Mouse (Mus musculus) liver, postnatal 0 days (tissue): Measurements from ENCODE around the gene Vmn2r13. TPM values are rescaled to one million over a fixed set of nuclear protein-coding genes. Genes with fewer than 3 reads are reported as not detected.
"Not testable (repeated sequence)": the region's sequence is repeated elsewhere in the genome, so short reads cannot be mapped to it uniquely, and the experiment has no call there.

Experiments
- ATAC-seq: fragments of 200-750 bp; cut with Nextera tagmentation; 2 replicates; pipeline ENCODE4 v1.8.0; 2017; ENCODE audit warnings: mild to moderate bottlenecking, moderate library complexity
- DNase-seq: peaks from one replicate; pipeline ENCODE4 v3.0.0-alpha.2; 2016
- H3K27ac ChIP-seq: fragments of 300-500 bp; sonication (generic); 2 replicates; pipeline ENCODE4 v1.5.1; 2014; ENCODE audit warnings: antibody characterized with exemption, moderate library complexity, mild to moderate bottlenecking, low read depth
- H3K27me3 ChIP-seq: fragments of 300-500 bp; sonication (generic); 2 replicates; pipeline ENCODE4 v1.6.1; 2014; ENCODE audit warnings: low read length, control low read depth, mixed read lengths; ENCODE audit not compliant: insufficient read depth
- H3K36me3 ChIP-seq: fragments of 300-500 bp; sonication (generic); replicated peaks from 2 replicates; pipeline ENCODE4 v1.6.1; 2014; ENCODE audit warnings: mild to moderate bottlenecking, control low read depth, low read length, moderate library complexity, mixed read lengths; ENCODE audit not compliant: insufficient read depth
- H3K4me1 ChIP-seq: fragments of 300-500 bp; sonication (generic); 2 replicates; pipeline ENCODE4 v1.6.1; 2014; ENCODE audit warnings: antibody characterized with exemption, mild to moderate bottlenecking, control low read depth; ENCODE audit not compliant: insufficient read depth
- H3K4me2 ChIP-seq: fragments of 300-500 bp; sonication (generic); 2 replicates; pipeline ENCODE4 v1.6.1; 2014; ENCODE audit warnings: low read depth, mild to moderate bottlenecking, low read length, moderate library complexity, mixed read lengths
- H3K4me3 ChIP-seq: fragments of 300-500 bp; sonication (generic); 2 replicates; pipeline ENCODE4 v1.5.1; 2014; ENCODE audit warnings: low read depth, low read length
- H3K9ac ChIP-seq: fragments of 300-500 bp; sonication (generic); replicated peaks from 2 replicates; pipeline ENCODE4 v1.6.1; 2014; ENCODE audit warnings: mild to moderate bottlenecking, moderate library complexity
- H3K9me3 ChIP-seq: fragments of 300-500 bp; sonication (generic); 2 replicates; pipeline ENCODE4 v1.6.1; 2016; ENCODE audit warnings: mild to moderate bottlenecking, control low read depth, low read length, mixed read lengths
- CTCF ChIP-seq: sonication (generic); IDR thresholded peaks from 2 replicates; pipeline ENCODE4 v1.5.1; 2016; ENCODE audit warnings: antibody characterized with exemption, low read depth
- EP300 ChIP-seq: IDR thresholded peaks from 2 replicates; pipeline ENCODE4 v1.6.1; 2016; ENCODE audit warnings: antibody characterized with exemption, low read depth, mild to moderate bottlenecking
- WGBS: fragments of 180-500 bp; shearing (Covaris S2); extraction: QIAGEN DNeasy Blood & Tissue Kit; methylation state at CpG from one replicate; pipeline ENCODE4 v1.1.7; 2014; ENCODE audit not compliant: insufficient replicate concordance; 5-methylcytosine and 5-hydroxymethylcytosine counted together
- polyA plus RNA-seq: library from polyadenylated mRNA; unstranded; fragments of >200 nt; fragmentation: Nextera tagmentation; extraction: Ambion mirVana; gene quantifications from 2 replicates; pipeline ENCODE4 v1.2.1, GENCODE M21; 2015

Vmn2r13 gene
- polyA plus RNA-seq, result not detected in 2 replicates

DNA sequence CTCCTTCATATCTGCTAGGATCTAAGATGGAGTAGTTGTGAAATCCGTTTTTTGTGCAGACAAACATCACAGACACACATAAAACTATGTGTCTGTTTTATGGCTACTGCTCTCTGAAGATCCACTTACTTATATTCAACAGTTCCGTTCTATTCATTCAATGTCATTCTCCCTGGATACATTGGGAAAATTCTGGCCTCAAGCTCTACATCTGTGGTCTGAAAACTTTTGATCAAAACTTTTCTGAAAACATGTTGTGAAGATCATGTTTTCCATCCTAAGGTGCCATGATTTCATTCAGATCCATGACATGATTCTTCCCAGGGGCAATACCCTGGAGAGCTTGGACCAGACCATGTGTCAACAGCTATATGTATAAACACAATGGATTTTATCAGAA lies at the start of gene Vmn2r13:
TSS of gene Vmn2r13 (minus strand) at position 101 of the 400 bp plus-strand sequence.
- 39% methylated on average over 2 of the region's 2 CpGs for WGBS

DNA sequence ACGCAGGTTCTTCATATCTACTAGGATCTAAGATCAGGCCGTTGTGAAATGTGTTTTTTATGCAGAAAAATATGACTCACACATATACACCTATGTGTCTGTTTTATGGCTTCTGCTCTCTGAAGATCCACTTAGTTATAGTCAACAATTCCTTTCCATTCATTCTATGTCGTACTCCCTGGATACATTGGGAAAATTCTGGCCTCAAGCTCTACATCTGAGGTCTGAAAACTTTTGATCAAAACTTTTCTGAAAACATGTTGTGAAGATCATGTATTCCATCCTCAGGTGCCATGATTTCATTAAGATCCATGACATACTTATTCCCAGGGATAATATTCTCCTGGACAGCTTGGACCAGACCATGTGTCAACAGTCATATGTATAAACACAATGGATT lies 32.6 kb upstream of the Vmn2r13 start, which contains the start of gene Vmn2r14:
TSS of gene Vmn2r14 (minus strand) at position 101 of the 400 bp plus-strand sequence.
- H3K4me3 ChIP-seq, result no peak within 1 kb of the TSS
- WGBS, result 66% methylated on average over 3 of the region's 3 CpGs
- H3K27ac ChIP-seq, result no peak within 1 kb of the TSS
- no peaks in the 10 kb centered on the region for H3K4me1 ChIP-seq
- TF ChIP-seq EP300 (no peak), CTCF (no peak)
- H3K4me2 ChIP-seq, result no peak within 1 kb of the TSS
- H3K27me3 ChIP-seq, result no peaks in the 10 kb centered on the region
- no peak within 1 kb of the TSS for H3K9ac ChIP-seq
- H3K9me3 ChIP-seq, result no peaks in the 10 kb centered on the region
- ATAC-seq (no peak), DNase-seq (no peak)
- no peaks in the 10 kb centered on the region for H3K36me3 ChIP-seq

More for the DNA sequence above, at the start of gene Vmn2r13:
- H3K36me3 ChIP-seq, H3K4me2 ChIP-seq, H3K9me3 ChIP-seq, ATAC-seq, H3K27me3 ChIP-seq, H3K4me3 ChIP-seq, H3K4me1 ChIP-seq, H3K9ac ChIP-seq, DNase-seq, H3K27ac ChIP-seq: not testable (repeated sequence)

DNA sequence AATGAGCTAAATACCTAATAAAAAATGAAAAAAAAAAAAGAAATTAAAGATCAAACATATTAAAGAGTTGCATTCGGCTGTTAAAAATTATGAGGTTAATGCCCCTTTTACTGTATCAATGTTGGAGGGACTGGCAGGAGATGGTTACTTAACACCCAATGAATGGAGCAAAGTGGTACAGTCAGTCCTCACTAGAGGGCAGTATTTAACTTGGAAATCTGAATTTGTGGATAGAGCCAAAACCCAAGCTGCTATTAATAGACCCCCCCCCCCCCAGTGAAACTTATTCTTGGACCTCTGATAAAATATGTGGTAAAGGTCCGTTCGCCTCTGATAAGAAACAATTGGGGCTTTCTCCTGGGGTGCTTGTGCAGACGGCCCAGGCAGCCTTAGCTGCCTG lies 25.1 kb downstream of the Vmn2r13 start:
- not testable (repeated sequence) for H3K9ac ChIP-seq, DNase-seq, H3K9me3 ChIP-seq, H3K27me3 ChIP-seq, H3K4me3 ChIP-seq, ATAC-seq, H3K4me1 ChIP-seq, H3K36me3 ChIP-seq, H3K4me2 ChIP-seq, H3K27ac ChIP-seq
- WGBS, result 68% methylated on average over 4 of the region's 4 CpGs

DNA sequence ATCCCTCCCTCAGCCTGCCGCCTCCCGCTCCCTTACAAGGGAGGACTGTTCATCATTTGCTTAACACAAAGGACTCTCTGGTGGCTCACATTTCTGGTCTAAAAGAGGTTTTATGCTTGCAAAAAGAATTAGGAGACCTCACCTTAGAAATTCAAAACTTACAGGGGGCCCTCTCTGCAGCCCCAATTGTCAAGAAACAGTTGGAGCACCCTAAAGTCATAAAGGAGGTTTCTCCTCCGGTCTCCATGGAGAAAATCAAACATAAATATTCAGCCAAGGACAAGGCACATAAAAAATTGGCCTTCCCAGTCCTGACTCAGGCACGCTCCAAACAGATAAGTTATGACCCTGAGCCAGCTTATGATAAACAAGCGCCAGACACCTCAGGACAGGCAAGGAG lies 31.9 kb downstream of the Vmn2r13 start:
- no peaks in the 10 kb centered on the region for H3K4me1 ChIP-seq
- H3K9ac ChIP-seq, result no peak overlapping the region
- no peaks in the 10 kb centered on the region for H3K36me3 ChIP-seq
- no peak for TF ChIP-seq EP300
- TF ChIP-seq CTCF, result no peak
- no peaks in the 10 kb centered on the region for H3K9me3 ChIP-seq
- no peaks in the 10 kb centered on the region for H3K27me3 ChIP-seq
- DNase-seq (no peak), ATAC-seq (no peak)
- H3K27ac ChIP-seq, result no peak overlapping the region
- H3K4me2 ChIP-seq, result no peak overlapping the region
- H3K4me3 ChIP-seq, result no peak overlapping the region
- 79% methylated on average over 5 of the region's 5 CpGs for WGBS

DNA sequence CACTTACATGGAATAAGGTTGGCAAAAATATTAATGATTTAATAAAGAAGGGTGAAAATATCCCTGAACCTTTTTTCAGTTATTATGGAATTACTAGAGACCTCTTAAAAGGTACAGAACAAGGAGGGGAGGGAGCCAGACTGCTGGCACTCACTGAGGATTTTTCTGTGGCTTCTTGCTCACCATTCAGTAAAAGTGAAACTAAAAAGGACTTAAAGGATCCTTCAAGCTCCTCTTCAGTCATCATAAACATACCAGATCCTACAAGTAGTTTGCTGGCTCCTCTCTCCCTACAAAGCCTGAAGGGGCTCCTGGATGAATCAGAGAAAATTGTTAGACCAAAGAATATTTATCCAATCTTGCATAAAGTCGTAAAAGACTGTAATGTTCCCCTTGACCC lies 32.4 kb downstream of the Vmn2r13 start:
- H3K4me1 ChIP-seq, H3K36me3 ChIP-seq, H3K27ac ChIP-seq, H3K4me2 ChIP-seq, ATAC-seq, DNase-seq, H3K27me3 ChIP-seq, H3K9me3 ChIP-seq, H3K9ac ChIP-seq, H3K4me3 ChIP-seq: not testable (repeated sequence)
- WGBS, result 37% methylated on average over 1 of the region's 1 CpGs

DNA sequence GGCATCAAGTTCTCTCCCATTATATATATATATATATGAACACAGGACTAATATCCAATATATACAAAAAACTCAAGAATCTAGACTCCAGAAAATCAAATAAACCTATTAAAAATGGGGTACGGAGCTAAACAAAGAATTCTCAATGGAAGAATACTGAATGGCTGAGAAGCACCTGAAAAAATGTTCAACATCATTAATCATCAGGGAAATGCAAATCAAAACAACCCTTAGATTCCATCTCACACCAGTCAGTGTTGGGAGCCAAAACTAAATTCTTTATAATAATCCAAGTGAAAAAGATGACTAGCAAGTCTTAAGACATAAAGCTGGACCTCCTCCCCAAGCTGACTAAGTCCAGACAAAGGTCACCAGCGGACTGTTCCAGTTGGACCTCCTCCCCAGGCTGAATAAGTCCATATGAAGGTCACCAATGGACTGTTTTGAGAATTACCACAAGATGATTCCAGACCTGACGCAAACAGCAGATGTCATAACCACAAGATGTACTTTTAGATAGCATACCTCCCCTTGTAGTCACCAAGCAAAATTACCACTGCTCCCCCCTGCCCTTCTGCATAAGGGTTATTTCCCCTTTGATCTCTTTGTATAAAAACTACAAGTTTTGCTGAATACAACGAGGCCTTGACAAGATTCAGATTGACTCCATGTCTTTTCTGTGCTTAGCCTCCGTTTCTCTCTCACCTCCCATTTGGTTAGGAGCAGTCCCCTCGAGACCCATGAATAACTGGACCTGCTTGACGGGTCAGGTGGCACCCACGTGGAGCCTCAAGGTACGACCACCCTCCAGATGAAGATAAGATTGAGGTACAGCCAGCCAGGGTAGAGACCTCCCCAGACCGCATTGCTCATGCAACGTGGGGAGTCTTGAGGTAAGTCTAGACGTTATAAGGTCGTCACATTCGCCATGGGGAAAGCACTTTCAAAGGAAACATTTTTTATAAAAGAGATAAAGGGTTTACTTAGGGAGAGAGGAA lies 33.2 kb downstream of the Vmn2r13 start:
- not testable (repeated sequence) for H3K4me1 ChIP-seq, H3K9ac ChIP-seq, H3K9me3 ChIP-seq, ATAC-seq, DNase-seq, H3K4me2 ChIP-seq, H3K27me3 ChIP-seq, H3K36me3 ChIP-seq, H3K4me3 ChIP-seq, H3K27ac ChIP-seq
- 62% methylated on average over 14 of the region's 14 CpGs for WGBS
